Mouse (Mus musculus): ENCODE measurements around the gene Hoxd10. TPM values are rescaled to one million over a fixed set of nuclear protein-coding genes. Genes with fewer than 3 reads are reported as not detected.

The Hoxd10 gene
- polyA plus RNA-seq, 1 experiment, result not detected

DNA sequence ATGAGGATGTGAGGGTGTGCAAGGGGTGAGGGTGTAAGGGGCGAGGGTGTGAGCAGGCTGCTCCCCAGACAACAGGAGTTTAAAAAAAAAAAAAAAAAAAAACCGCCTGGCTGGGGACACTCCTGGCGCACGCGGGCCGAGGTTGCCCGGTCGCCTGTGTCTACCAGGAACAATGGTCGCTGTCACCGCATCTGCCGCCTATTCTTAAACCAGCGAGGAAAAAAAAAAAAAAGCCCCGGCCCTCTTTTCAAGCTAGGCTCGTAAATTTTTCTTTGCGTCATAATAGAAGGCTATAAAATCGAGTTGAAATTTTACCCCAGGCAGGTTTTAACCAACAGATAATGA lies 41.6 kb downstream of the Hoxd10 start:
- Histone ChIP-seq H3K4me1 (ENCODE audit: control insufficient read depth, insufficient read depth, insufficient read length, low read length) (no peaks in the 10 kb centered on the region), H3K27ac (replicated peaks; ENCODE audit: low read depth, low read length) (no peak overlapping the region), H3K4me3 (ENCODE audit: insufficient read depth, low read depth, low read length) (no peak overlapping the region)

DNA sequence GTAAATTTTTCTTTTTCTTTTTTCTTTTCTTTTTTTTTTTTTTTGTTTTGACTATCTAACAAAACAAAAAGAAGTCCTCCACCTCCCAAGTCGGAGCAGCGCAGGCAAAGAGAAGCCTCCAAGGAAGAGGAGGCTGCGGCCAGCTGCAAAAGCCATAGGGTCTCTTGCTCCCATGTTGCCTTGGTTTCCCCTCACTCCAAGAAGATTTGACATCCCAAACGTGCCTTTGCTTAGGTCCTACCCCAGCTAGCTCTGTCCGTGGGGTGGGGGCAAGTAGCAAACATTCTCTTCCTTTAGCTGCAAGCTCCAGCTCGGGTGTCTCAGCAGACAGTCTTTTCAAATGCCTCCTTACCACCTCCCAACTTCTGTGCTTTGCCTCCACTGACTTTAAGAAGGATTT lies 42.0 kb downstream of the Hoxd10 start:
- no peak overlapping the region for H3K4me3 ChIP-seq (ENCODE audit: insufficient read depth, low read depth, low read length)
- H3K27ac ChIP-seq (replicated peaks; ENCODE audit: low read depth, low read length), result no peak overlapping the region
- H3K4me1 ChIP-seq (ENCODE audit: control insufficient read depth, insufficient read depth, insufficient read length, low read length), result no peaks in the 10 kb centered on the region

DNA sequence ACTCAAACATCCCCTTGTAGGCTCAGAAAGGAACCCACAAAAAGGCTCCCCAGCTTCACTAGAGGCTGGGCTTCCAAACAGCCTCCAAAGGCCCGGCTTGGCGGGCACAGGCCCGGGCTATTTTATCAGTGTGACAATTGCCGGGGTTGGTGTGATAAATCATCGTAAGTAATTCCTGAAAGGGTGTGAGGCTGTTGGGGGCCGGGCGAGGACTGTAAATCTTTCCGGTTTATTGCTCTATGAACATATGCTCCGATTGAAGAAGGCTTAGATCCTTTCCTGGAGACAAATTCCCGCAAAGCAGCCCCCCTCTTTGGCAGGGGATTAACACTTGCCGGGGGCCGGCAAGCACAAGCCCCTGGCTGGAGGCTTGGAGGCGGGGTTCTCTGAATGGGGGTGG lies 42.7 kb downstream of the Hoxd10 start:
- Histone ChIP-seq H3K4me3 (ENCODE audit: insufficient read depth, low read depth, low read length) (no peak overlapping the region), H3K4me1 (ENCODE audit: control insufficient read depth, insufficient read depth, insufficient read length, low read length) (no peaks in the 10 kb centered on the region)

DNA sequence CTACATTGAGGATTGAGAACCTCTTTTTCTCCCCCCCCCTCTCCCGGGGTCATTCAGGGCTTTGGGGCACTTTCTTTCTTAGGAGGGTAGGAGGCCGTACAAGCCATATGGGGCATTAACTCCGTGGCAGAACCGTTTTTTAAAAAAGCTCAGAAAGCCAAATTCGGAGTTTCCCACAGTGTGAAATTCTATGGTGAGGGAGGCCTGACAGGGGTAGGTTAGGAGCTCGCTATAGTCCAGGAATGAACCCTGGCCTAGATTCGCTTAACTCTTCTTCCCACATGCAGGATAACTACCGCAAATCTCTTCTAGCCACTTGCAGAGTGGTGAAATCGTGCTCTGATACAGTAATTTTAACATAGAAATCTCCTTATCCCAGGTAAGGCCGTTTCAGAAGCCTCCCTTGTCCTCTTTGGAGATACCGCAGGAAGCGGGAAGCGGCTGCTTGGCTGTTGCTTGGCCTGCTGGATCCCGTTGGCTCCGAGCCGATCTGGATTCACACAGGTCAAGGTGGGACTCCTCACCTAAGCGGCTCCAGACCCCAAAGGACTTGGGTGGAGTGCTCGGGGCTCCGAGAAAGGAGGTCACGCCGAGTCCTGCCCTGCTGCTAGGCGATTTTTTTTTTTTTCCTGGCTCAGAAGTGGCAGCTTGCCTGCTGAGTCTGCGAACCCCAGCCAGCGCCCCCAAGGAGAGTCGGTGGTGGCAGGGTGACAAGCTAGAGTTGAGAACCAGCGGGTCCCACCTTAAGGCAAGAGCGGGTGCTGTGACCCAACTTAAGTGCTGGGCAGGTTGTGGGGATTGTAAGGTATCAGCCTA lies 43.5 kb downstream of the Hoxd10 start:
- no peaks in the 10 kb centered on the region for H3K4me1 ChIP-seq (ENCODE audit: control insufficient read depth, insufficient read depth, insufficient read length, low read length)
- H3K4me3 ChIP-seq (ENCODE audit: insufficient read depth, low read depth, low read length), result no peak overlapping the region
- H3K27ac ChIP-seq (replicated peaks; ENCODE audit: low read depth, low read length), result no peak overlapping the region

More for the DNA sequence above, 42.7 kb downstream of the Hoxd10 start:
- H3K27ac ChIP-seq (replicated peaks; ENCODE audit: low read depth, low read length), result no peak overlapping the region

DNA sequence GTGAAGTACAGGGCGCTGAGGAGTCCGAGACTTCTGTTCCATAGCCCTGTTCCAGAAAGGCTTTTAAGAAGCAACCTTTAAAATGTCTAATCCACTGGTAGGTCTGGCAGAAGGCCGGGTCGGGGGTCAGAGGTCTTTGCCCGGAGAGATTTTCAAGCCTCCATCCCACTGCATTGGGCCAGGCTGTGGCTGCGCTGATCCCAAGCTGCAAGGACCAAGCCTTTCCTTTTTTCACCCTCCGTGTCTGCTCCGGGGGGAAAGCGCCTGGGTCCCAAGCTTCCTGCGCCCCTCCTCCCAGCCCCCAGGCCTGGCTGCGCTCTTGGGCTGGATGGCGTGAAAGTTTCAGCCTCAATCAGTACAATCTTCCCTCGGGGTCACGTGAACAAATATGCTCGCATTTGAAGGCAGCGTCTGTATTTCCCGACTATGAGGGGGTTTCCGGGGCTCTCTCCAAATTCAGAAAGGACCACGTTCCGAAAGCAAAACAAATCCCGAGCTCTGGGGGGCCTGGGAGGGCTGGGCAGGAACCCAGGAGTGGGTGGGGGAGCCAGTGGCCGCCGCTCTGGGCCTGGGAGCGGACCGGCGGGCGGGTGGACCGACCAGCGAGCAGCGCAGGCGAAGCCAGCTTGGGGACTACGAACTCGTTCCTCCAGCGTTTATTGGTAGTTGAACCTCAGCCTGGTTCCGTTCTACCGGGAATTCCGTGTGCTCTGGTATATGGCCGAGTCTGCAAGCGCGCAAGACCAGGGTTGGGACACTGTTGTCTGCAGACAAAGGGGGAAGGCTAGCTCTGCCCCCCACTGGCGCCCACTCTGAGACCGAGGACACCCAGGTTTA lies 44.3 kb downstream of the Hoxd10 start:
- no peak overlapping the region for H3K4me3 ChIP-seq (ENCODE audit: insufficient read depth, low read depth, low read length)
- H3K4me1 ChIP-seq (ENCODE audit: control insufficient read depth, insufficient read depth, insufficient read length, low read length), result no peaks in the 10 kb centered on the region
- H3K27ac ChIP-seq (replicated peaks; ENCODE audit: low read depth, low read length), result no peak overlapping the region

DNA sequence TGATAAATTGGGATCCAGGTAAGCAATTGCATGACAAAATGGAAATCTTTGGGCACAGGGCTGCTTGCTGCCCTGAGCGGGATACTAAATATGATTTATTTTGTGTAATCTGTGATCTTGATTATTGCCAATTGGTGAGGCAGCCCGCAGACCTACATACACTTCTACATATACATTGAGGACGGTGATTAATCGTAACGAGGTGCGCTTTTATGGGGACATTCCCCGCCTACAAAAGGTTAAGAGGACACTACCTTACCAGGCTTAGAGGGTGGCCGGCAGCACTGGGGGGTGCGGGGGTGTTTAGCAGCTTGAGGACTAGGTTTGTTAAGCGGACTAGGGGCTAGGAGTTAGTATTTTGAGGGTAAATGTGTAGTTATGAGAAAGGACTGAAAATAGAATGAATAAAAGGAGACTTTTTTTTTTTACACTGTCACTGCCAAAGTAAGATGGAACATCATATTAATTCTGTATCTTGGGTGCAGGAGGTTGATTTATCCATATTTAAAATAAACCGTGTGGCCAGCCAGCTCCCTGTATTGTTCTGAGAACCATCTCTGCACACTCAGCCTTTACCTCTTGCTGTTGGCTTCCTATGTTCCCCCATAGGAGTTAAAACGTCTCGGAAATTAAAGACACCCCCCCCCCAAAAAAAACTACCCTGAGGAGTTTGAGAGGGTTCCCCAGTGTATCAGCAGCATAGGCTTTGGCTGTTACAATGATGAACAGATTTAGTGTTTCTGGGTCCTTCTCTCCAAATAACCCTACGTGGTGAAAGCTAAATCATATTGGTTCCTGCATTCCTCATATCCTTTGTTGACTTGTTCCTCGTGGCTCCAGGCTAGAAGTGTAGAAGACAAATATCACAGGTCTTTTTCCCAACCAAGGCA lies 45.2 kb downstream of the Hoxd10 start:
- Histone ChIP-seq H3K4me3 (ENCODE audit: insufficient read depth, low read depth, low read length) (no peak overlapping the region), H3K4me1 (ENCODE audit: control insufficient read depth, insufficient read depth, insufficient read length, low read length) (no peaks in the 10 kb centered on the region), H3K27ac (replicated peaks; ENCODE audit: low read depth, low read length) (no peak overlapping the region)

DNA sequence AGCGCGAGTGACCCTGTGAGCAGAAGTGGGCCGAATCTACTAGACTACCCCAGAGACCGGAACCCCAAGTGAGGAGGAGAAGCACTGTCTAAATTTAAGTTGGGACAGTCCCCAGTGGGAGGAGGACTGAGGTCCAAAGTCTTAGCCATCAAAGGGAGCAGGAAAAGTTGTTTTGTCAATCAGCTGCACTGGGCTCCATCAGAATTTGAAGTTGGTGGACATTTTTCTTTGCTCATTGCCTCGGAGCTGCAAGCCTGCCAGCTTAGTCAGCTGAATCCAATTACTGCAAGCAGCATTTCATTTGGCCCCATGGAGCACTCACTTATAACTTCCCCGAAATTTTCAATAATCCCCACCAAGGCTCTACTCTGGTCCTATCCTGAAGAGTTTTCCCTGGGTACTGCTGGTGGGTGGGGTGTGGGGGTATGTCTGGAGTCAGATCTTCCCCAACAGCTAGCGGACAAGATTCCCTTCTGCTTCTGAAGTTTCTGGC lies 45.9 kb downstream of the Hoxd10 start:
- no peak overlapping the region for H3K4me3 ChIP-seq (ENCODE audit: insufficient read depth, low read depth, low read length)
- H3K27ac ChIP-seq (replicated peaks; ENCODE audit: low read depth, low read length), result no peak overlapping the region

DNA sequence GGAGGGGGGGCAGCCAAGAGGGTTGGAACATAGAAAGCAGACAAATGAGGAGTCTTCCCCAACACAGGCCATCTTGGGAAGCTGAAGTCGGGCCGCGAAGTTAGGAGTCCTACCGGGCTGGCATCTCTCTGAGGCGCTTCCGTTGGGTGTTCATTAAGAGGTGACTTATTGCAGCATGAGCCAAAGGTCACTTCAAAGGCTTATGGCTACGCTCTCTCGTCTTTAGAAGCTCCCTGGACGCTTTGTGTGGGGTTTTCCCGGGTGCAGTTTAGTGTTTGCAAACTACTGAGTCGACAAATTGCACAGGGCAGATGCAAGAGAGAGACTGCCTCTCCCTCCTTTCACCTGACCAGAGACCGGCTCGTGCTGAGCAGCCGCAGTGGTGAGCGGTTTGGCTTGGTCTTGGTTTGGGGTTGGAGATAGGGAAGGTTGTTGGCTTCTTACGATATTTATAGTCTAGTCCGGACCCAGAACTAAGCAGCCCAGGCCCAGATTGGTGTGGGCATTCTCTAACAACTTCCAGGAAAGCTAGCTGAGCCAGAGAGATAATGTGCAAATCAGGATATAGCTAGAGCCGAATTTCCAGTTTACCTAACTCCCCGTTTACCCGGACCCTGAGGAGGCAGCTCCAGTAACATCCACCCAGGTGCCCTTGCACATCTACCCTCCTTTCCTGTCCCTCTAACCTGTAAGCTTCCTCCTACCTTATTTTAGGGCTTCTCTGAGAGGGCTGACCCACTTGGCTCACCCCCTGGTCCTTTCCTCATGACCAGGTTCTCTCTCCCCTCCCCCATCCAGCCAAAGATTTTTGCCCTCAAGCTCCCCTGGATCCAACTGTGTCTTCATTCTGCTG lies 47.1 kb downstream of the Hoxd10 start:
- Histone ChIP-seq H3K4me1 (ENCODE audit: control insufficient read depth, insufficient read depth, insufficient read length, low read length) (no peaks in the 10 kb centered on the region), H3K4me3 (ENCODE audit: insufficient read depth, low read depth, low read length) (no peak overlapping the region), H3K27ac (replicated peaks; ENCODE audit: low read depth, low read length) (no peak overlapping the region)

More for the DNA sequence above, 45.9 kb downstream of the Hoxd10 start:
- no peaks in the 10 kb centered on the region for H3K4me1 ChIP-seq (ENCODE audit: control insufficient read depth, insufficient read depth, insufficient read length, low read length)

DNA sequence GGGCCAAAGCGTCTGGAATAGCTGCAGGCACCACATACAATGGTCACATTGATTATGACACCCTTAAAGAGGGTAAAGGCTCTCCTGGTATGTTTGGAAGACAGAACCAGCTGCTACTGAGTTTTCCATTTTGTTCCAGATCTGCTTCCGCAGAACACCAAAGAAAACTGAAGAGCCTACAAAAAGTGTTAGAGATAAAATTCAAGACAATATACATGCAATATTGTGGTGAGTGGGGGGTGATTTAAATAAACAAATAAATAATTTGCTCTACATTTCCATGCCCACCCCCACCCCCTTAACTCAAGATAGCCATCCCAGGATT lies 47.7 kb downstream of the Hoxd10 start:
- no peaks in the 10 kb centered on the region for H3K4me1 ChIP-seq (ENCODE audit: control insufficient read depth, insufficient read depth, insufficient read length, low read length)
- H3K27ac ChIP-seq (replicated peaks; ENCODE audit: low read depth, low read length), result no peak overlapping the region
- H3K4me3 ChIP-seq (ENCODE audit: insufficient read depth, low read depth, low read length), result no peak overlapping the region

DNA sequence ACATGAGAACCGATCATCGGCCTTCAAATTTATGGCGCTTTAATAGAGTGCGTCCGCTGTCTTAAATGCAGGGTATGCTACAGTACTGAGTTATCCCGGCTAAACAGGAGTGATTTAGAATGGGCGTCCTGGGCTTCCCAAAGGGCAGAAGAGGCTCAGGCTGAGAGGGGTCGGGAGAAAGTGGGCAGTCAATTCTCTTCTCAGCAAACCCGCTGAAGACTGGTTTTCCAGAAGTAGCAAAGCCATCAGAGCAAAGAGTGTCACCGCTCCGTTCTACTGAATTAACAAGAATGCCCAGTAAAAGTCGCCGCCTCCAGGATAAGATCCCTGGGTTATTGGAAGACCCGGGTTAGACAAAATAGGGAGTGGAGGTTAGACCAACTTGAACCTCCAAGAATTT lies 48.1 kb downstream of the Hoxd10 start:
- no peak overlapping the region for H3K4me3 ChIP-seq (ENCODE audit: insufficient read depth, low read depth, low read length)

DNA sequence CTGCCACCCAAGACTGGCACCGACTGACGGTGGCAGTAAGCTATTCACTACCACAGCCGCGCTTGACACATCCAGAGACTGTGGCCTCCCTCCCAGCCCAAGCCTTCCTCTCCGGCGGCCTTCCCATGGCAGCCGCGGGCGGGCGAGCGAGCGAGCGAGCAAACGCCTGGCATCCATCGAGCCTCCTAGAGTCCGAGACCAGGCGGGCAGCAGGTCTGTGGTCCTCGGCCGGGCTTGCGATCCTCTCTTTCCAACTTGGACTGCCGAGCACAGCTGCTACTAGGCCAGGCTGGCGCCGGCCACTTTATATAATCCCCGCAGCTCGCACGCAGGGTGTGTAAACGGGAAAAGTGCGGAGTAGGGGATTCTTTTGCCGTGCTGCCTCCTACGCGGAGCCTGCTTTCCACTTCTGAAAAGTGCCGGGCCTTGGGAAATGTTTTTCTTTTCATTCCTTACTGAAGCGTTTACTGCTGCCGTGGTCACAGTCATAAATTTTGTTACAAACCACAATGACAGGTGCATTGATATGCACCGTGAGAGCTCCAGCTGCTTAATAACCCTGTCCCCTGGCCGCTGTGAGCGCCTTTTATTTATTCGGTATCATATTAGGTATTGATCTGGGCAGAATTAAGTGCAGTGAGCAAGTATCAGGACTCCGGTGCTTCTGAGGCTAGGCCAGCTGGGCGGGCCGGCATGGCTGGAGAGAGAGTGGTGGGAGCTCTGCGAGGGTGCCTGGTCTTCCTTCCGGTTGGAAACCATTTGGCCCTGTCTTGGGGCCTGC lies 48.8 kb downstream of the Hoxd10 start:
- H3K4me1 ChIP-seq (ENCODE audit: control insufficient read depth, insufficient read depth, insufficient read length, low read length), result no peaks in the 10 kb centered on the region
- no peak overlapping the region for H3K27ac ChIP-seq (replicated peaks; ENCODE audit: low read depth, low read length)
- no peak overlapping the region for H3K4me3 ChIP-seq (ENCODE audit: insufficient read depth, low read depth, low read length)

More for the DNA sequence above, 48.1 kb downstream of the Hoxd10 start:
- Histone ChIP-seq H3K4me1 (ENCODE audit: control insufficient read depth, insufficient read depth, insufficient read length, low read length) (no peaks in the 10 kb centered on the region), H3K27ac (replicated peaks; ENCODE audit: low read depth, low read length) (no peak overlapping the region)

DNA sequence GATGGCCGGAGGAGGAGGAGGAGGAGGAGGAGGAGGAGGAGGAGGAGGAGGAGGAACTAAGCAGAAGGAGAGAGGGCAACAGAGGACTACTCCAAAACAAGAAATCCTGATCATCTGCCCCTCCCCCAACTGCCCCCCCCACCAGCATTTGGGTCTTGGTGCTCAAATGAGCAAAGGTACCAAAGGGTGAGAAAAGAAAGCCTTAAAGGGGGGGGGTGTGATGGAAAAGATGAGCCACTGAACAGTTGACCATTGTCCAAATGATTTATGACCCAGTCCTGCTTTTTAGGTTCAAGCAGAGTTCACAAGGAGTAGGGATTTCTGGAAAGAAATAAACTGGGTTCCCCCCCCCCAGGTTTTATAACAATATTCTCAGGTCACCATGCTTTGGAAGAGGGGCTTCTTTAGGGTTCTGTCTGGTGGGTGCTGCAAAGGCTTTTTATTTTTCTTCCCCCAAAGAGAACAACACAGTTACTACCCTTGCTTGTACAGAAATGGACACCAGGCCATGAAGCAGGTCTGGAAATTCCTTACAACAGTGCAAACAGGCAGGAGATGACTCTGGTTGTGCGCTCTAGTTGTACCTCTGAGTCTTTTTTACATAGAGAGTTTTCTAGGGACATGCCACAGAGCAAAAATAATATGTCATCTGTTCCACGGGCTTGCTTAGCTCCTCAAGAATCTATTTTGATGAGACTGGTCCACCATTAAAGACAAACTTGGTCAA lies 49.7 kb downstream of the Hoxd10 start:
- Histone ChIP-seq H3K27ac (replicated peaks; ENCODE audit: low read depth, low read length) (no peak overlapping the region), H3K4me3 (ENCODE audit: insufficient read depth, low read depth, low read length) (no peak overlapping the region), H3K4me1 (ENCODE audit: control insufficient read depth, insufficient read depth, insufficient read length, low read length) (no peaks in the 10 kb centered on the region)

DNA sequence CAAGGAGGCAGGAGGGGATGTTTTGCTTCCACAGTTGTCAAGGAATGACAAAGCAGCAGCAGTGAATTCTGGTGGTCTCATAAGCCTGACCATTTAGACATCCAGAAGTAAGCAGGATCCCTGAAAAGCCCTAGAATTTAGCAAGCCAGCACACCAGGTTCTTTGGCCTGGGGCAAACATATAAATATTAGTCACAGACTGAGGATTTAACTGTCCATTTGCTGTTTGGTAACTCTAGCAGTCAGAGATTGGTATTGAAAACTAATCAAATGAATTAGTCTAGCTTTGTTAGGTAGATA lies 50.2 kb downstream of the Hoxd10 start:
- H3K4me3 ChIP-seq (ENCODE audit: insufficient read depth, low read depth, low read length), result no peak overlapping the region
- H3K4me1 ChIP-seq (ENCODE audit: control insufficient read depth, insufficient read depth, insufficient read length, low read length), result no peaks in the 10 kb centered on the region
- no peak overlapping the region for H3K27ac ChIP-seq (replicated peaks; ENCODE audit: low read depth, low read length)

Data from brown adipose tissue, adult 24 weeks (tissue).